Mouse (Mus musculus): ENCODE measurements at regions not wholly inside any gene's neighbourhood (a gene's known extent, or its start where the extent isn't known, plus 50 kb on each side); places are given as distances from the start of the nearest gene placed in this dataset.

DNA sequence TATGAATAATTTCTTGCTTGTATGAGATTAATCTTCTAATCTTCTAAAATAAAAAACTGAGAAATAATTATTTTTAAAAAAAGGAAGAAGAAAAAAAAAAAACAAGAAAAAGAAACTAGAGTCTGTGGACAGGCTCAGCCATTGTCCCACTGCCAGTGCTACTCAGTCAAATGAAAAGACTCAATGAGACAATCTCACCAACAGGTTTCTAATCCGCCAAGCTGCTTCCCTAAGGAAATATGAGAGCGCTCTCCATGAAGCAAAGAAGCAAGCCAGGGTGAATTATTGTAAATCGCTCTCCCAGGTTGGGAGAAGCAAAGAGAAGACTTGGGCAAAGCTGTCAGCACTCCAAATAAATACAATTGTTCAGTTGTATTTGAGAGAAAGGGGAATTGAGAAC lies 396.3 kb downstream of the Galc start:
- TF ChIP-seq EP300 (IDR thresholded peaks at IDR 0.05; ENCODE audit: low read depth), result no peak
- TF ChIP-seq CTCF (IDR thresholded peaks at IDR 0.05; ENCODE audit: low read depth), result no peak
